Mouse (Mus musculus): Measurements from ENCODE around the gene Plcb2. TPM values are rescaled to one million over a fixed set of nuclear protein-coding genes. Genes with fewer than 3 reads are reported as not detected.

The Plcb2 gene
- polyA plus RNA-seq, 1 experiment from 2014 or later, result 1.5 TPM

- 66% methylated on average over 16 of the region's 16 CpGs for WGBS
- no peak for TF ChIP-seq CTCF (IDR thresholded peaks at IDR 0.05; ENCODE audit: low read depth)
- Histone ChIP-seq H3K27me3 (ENCODE audit: insufficient read depth, low read length) (no peaks in the 10 kb centered on the region), H3K36me3 (ENCODE audit: insufficient read depth) (0 out of 2 replicates have a peak, but pooled peaks cover 6% of the 10 kb centered on the region), H3K9me3 (ENCODE audit: low read depth, low read length) (no peaks in the 10 kb centered on the region), H3K9ac (0 out of 2 replicates have a peak overlapping the region, but pooled peaks have one; percentile 13), H3K4me3 (ENCODE audit: low read depth, low read length) (no peak overlapping the region), H3K4me1 (ENCODE audit: insufficient read depth) (peaks cover 7% of the 10 kb centered on the region), H3K27ac (ENCODE audit: low read depth) (peak overlapping the region; percentile 38; the same call in 1 of the 2 replicates), H3K4me2 (no peak overlapping the region)
- ATAC-seq (ENCODE audit: insufficient read depth) (no peak), DNase-seq (peak; percentile 16)
Observed at GRCm38 (mm10) chr2:118751896-118752791, 23.9 kb upstream of the Plcb2 start.

- Histone ChIP-seq H3K36me3 (ENCODE audit: insufficient read depth) (0 out of 2 replicates have a peak, but pooled peaks cover 6% of the 10 kb centered on the region), H3K9me3 (ENCODE audit: low read depth, low read length) (no peaks in the 10 kb centered on the region), H3K4me2 (no peak overlapping the region), H3K4me3 (ENCODE audit: low read depth, low read length) (no peak overlapping the region), H3K9ac (no peak overlapping the region), H3K27ac (ENCODE audit: low read depth) (no peak overlapping the region), H3K4me1 (ENCODE audit: insufficient read depth) (peaks cover 14% of the 10 kb centered on the region), H3K27me3 (ENCODE audit: insufficient read depth, low read length) (no peaks in the 10 kb centered on the region)
- 65% methylated on average over 8 of the region's 8 CpGs for WGBS
- DNase-seq (no peak), ATAC-seq (ENCODE audit: insufficient read depth) (no peak)
- no peak for TF ChIP-seq CTCF (IDR thresholded peaks at IDR 0.05; ENCODE audit: low read depth)
Observed at GRCm38 (mm10) chr2:118750476-118750875, 22.2 kb upstream of the Plcb2 start.

- peaks cover 1% of the 10 kb centered on the region; the same call in 1 of the 2 replicates for H3K27me3 ChIP-seq (ENCODE audit: insufficient read depth, low read length)
- 51% methylated on average over 10 of the region's 10 CpGs for WGBS
- no peak overlapping the region for H3K27ac ChIP-seq (ENCODE audit: low read depth)
- H3K4me3 ChIP-seq (ENCODE audit: low read depth, low read length), result no peak overlapping the region
- H3K4me1 ChIP-seq (ENCODE audit: insufficient read depth), result peaks cover 14% of the 10 kb centered on the region
- ATAC-seq (ENCODE audit: insufficient read depth) (no peak), DNase-seq (peak; percentile 24)
- no peak for TF ChIP-seq CTCF (IDR thresholded peaks at IDR 0.05; ENCODE audit: low read depth)
- 0 out of 2 replicates have a peak, but pooled peaks cover 6% of the 10 kb centered on the region for H3K36me3 ChIP-seq (ENCODE audit: insufficient read depth)
- no peak overlapping the region for H3K4me2 ChIP-seq
- H3K9ac ChIP-seq, result 0 out of 2 replicates have a peak overlapping the region, but pooled peaks have one; percentile 7
- no peaks in the 10 kb centered on the region for H3K9me3 ChIP-seq (ENCODE audit: low read depth, low read length)
Observed at GRCm38 (mm10) chr2:118749341-118749884, 21.2 kb upstream of the Plcb2 start.

GRCm38 (mm10) chr2:118747301-118747960 lies 19.2 kb upstream of the Plcb2 start:
- WGBS, result 23% methylated on average over 10 of the region's 10 CpGs
- ATAC-seq (ENCODE audit: insufficient read depth) (no peak), DNase-seq (peak; percentile 85)
- peaks cover 9% of the 10 kb centered on the region for H3K27me3 ChIP-seq (ENCODE audit: insufficient read depth, low read length)
- H3K4me2 ChIP-seq, result peak overlapping the region; percentile 91
- TF ChIP-seq CTCF (IDR thresholded peaks at IDR 0.05; ENCODE audit: low read depth), result no peak
- H3K9ac ChIP-seq, result no peak overlapping the region
- H3K4me1 ChIP-seq (ENCODE audit: insufficient read depth), result peaks cover 14% of the 10 kb centered on the region
- H3K27ac ChIP-seq (ENCODE audit: low read depth), result no peak overlapping the region
- peak overlapping the region; percentile 76 for H3K4me3 ChIP-seq (ENCODE audit: low read depth, low read length)
- 0 out of 2 replicates have a peak, but pooled peaks cover 6% of the 10 kb centered on the region for H3K36me3 ChIP-seq (ENCODE audit: insufficient read depth)
- no peaks in the 10 kb centered on the region for H3K9me3 ChIP-seq (ENCODE audit: low read depth, low read length)

- no peak for TF ChIP-seq CTCF (IDR thresholded peaks at IDR 0.05; ENCODE audit: low read depth)
- DNase-seq, result peak; percentile 55
- no peaks in the 10 kb centered on the region for H3K9me3 ChIP-seq (ENCODE audit: low read depth, low read length)
- H3K4me3 ChIP-seq (ENCODE audit: low read depth, low read length), result peak overlapping the region; percentile 76
- peak overlapping the region; percentile 91 for H3K4me2 ChIP-seq
- peak; percentile 53 for ATAC-seq (ENCODE audit: insufficient read depth)
- H3K27me3 ChIP-seq (ENCODE audit: insufficient read depth, low read length), result peaks cover 9% of the 10 kb centered on the region
- WGBS, result under 1% methylated on average over 106 of the region's 113 CpGs
- H3K27ac ChIP-seq (ENCODE audit: low read depth), result peak overlapping the region; percentile 38; the same call in 1 of the 2 replicates
- 0 out of 2 replicates have a peak, but pooled peaks cover 6% of the 10 kb centered on the region for H3K36me3 ChIP-seq (ENCODE audit: insufficient read depth)
- H3K9ac ChIP-seq, result peak overlapping the region; percentile 80
- H3K4me1 ChIP-seq (ENCODE audit: insufficient read depth), result peaks cover 11% of the 10 kb centered on the region
Observed at GRCm38 (mm10) chr2:118745915-118746901, 18.0 kb upstream of the Plcb2 start.
